18 mouse cellular contexts compared by ENCODE assay signal in genomic region chr16:92786276-92786882, GRCm38 (mm10). TPM values are rescaled to one million over a fixed set of nuclear protein-coding genes. Genes with fewer than 3 reads are reported as not detected.
DNase-seq lines count a peak whose midpoint lies in the region; ATAC-seq lines count a peak whose summit lies in the region.
"Had no signal": no experiment of that assay in that cellular context is flagged by ENCODE, and none has a peak within 500 bp of the region (broad histone marks: within the 10 kb centered on the region; RNA-seq: fewer than 3 reads in every experiment).

No protein-coding gene starts in this region.

- H3K27ac ChIP-seq in lung, embryonic 15.5 days: peak overlapping the region; percentile 21; the same call in 1 of the 2 replicates
- no peak overlapping the region for H3K27ac ChIP-seq in forebrain, embryonic 16.5 days (ENCODE audit: low read length)
- H3K27ac ChIP-seq: hindbrain, embryonic 14.5 days; midbrain, embryonic 15.5 days had no signal

- WGBS in lung, embryonic 15.5 days: 57% methylated on average over 6 of the region's 6 CpGs
- WGBS in forebrain, embryonic 16.5 days: 78% methylated on average over 6 of the region's 6 CpGs

- no peak for DNase-seq in lung, adult 18-20 months
- DNase-seq in thymus, postnatal 25 days: peak; percentile 47
- no peak for DNase-seq in thymus, postnatal 14 days
- no peak for DNase-seq in left cerebral cortex, adult 8-10 months (ENCODE audit: low spot score in 2 of 2)
- DNase-seq in retina, embryonic 14.5 days (ENCODE audit: low spot score): no peak
- DNase-seq: adrenal gland, adult 8-10 months; cerebellum, adult 2 months; forebrain, postnatal 0 days; gastrocnemius, postnatal 25 days; heart, postnatal 14 days; kidney, adult 8-10 months; thymus, postnatal 4 days had no signal

- no peaks in the 10 kb centered on the region for H3K36me3 ChIP-seq in lung, embryonic 15.5 days
- no peaks in the 10 kb centered on the region for H3K36me3 ChIP-seq in forebrain, embryonic 16.5 days (ENCODE audit: control insufficient read depth, insufficient read depth)
- H3K36me3 ChIP-seq: midbrain, embryonic 15.5 days had no signal

- no peak overlapping the region for H3K4me3 ChIP-seq in lung, embryonic 15.5 days
- no peak overlapping the region for H3K4me3 ChIP-seq in forebrain, embryonic 16.5 days (replicated peaks; ENCODE audit: low read length)
- H3K4me3 ChIP-seq: erythroblast, embryonic 14.5 days; midbrain, embryonic 15.5 days had no signal

- no peak overlapping the region for H3K9ac ChIP-seq in lung, embryonic 15.5 days
- no peak overlapping the region for H3K9ac ChIP-seq in forebrain, embryonic 16.5 days (replicated peaks; ENCODE audit: low read depth, low read length)
- H3K9ac ChIP-seq: forebrain, postnatal 0 days; hindbrain, embryonic 14.5 days; midbrain, embryonic 15.5 days had no signal

- H3K4me2 ChIP-seq in lung, embryonic 15.5 days: no peak overlapping the region
- H3K4me2 ChIP-seq in forebrain, embryonic 16.5 days (ENCODE audit: low read length): no peak overlapping the region
- H3K4me2 ChIP-seq: hindbrain, embryonic 14.5 days; midbrain, embryonic 15.5 days had no signal

- H3K9me3 ChIP-seq in lung, embryonic 15.5 days: no peaks in the 10 kb centered on the region
- H3K9me3 ChIP-seq in forebrain, embryonic 16.5 days (ENCODE audit: control insufficient read depth, low read length): no peaks in the 10 kb centered on the region
- H3K9me3 ChIP-seq: midbrain, embryonic 15.5 days had no signal

- peaks cover 28% of the 10 kb centered on the region for H3K4me1 ChIP-seq in lung, embryonic 15.5 days
- H3K4me1 ChIP-seq in forebrain, embryonic 16.5 days (replicated peaks; ENCODE audit: control insufficient read depth, insufficient read depth, low read length): no peaks in the 10 kb centered on the region
- H3K4me1 ChIP-seq: midbrain, embryonic 15.5 days had no signal

- ATAC-seq in lung, embryonic 15.5 days (ENCODE audit: borderline replicate concordance, extremely low read depth, low FRiP score, low TSS enrichment): peak; percentile 63; the same call in 1 of the 2 replicates
- peak; percentile 44 for ATAC-seq in inflammation-experienced regulatory T-cells, adult 6 months
- no peak for ATAC-seq in forebrain, embryonic 16.5 days
- ATAC-seq: forebrain, postnatal 0 days; midbrain, embryonic 15.5 days had no signal

- no peaks in the 10 kb centered on the region for H3K27me3 ChIP-seq in lung, embryonic 15.5 days
- H3K27me3 ChIP-seq in forebrain, embryonic 16.5 days (replicated peaks; ENCODE audit: control insufficient read depth, insufficient read depth, low read length): no peaks in the 10 kb centered on the region
- H3K27me3 ChIP-seq: midbrain, embryonic 15.5 days had no signal

RNA-seq across cellular contexts. Expression of gene Runx1, which starts 39.6 kb away (rescaled TPM):
- polyA plus RNA-seq in lung, embryonic 15.5 days (2015; fragmentation: Nextera tagmentation; extraction: Ambion mirVana): 8.1 and 10.6 TPM in 2 replicates
- polyA plus RNA-seq in inflammation-experienced regulatory T-cells, adult 6 months (2017; shearing (Covaris generic)): 10 to 100 TPM; 28.0 to 47.0 (median 44.5) TPM
- 0.48 and 0.52 TPM in 2 replicates for polyA plus RNA-seq in forebrain, embryonic 16.5 days (2015; fragmentation: Nextera tagmentation; extraction: Ambion mirVana)
- total RNA-seq in left cerebral cortex, adult 8-10 months (2022): 1 to 10 TPM in 3 of 4 experiments, under 1 TPM in 1; 0.87 to 6.6 (median 2.4) TPM
